ENCODE assay signal across 18 mouse cellular contexts in the genomic region with DNA sequence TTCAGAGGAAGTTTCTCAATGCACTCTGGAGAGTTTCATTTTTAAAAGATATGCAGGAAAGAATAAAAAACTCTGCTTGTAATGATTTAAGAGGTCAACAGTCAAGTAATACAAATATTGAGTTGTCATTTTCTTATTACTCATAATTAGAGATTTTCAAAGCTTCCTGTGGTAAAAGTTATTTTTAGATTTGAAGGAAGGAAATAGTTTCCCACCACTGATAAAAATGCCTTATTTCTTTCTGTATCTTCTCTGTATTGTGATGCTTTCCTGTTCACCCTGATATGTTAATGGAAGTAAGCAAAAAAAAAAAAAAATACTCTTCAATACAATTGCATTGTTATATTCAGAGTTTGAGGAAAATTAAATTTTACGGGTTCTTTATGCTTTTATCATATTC.
"Had no signal": no experiment of that assay in that cellular context is flagged by ENCODE, and none has a peak within 500 bp of the region (broad histone marks: within the 10 kb centered on the region; RNA-seq: fewer than 3 reads in every experiment).

No protein-coding gene starts in this region.

- H3K36me3 ChIP-seq: midbrain, embryonic 10.5 days; midbrain, embryonic 12.5 days; midbrain, embryonic 15.5 days; neural tube, embryonic 13.5 days; neural tube, embryonic 15.5 days had no signal

- ATAC-seq: midbrain, embryonic 15.5 days had no signal

- H3K4me3 ChIP-seq: midbrain, embryonic 10.5 days; midbrain, embryonic 12.5 days; midbrain, embryonic 15.5 days; myocyte; neural tube, embryonic 13.5 days; neural tube, embryonic 15.5 days had no signal

- H3K27me3 ChIP-seq: midbrain, embryonic 12.5 days; midbrain, embryonic 15.5 days; neural tube, embryonic 13.5 days; neural tube, embryonic 15.5 days had no signal

- H3K27ac ChIP-seq: midbrain, embryonic 10.5 days; midbrain, embryonic 12.5 days; midbrain, embryonic 15.5 days; neural tube, embryonic 13.5 days; neural tube, embryonic 15.5 days had no signal

- H3K9ac ChIP-seq: lung, embryonic 14.5 days; midbrain, embryonic 12.5 days; midbrain, embryonic 15.5 days; neural tube, embryonic 13.5 days; neural tube, embryonic 15.5 days had no signal

- H3K9me3 ChIP-seq: midbrain, embryonic 10.5 days; midbrain, embryonic 12.5 days; midbrain, embryonic 15.5 days; neural tube, embryonic 13.5 days; neural tube, embryonic 15.5 days had no signal

- H3K4me1 ChIP-seq: midbrain, embryonic 10.5 days; midbrain, embryonic 12.5 days; midbrain, embryonic 15.5 days; neural tube, embryonic 13.5 days; neural tube, embryonic 15.5 days had no signal

- DNase-seq: lung, adult 18-20 months; lung, embryonic 14.5 days; lung, postnatal 10 days; lung, postnatal 4 days; retina, postnatal 1 day; right cerebral cortex, adult 18-20 months; right cerebral cortex, postnatal 25 days; right cerebral cortex, postnatal 4 days; spleen, adult 18-20 months; thymus, adult 18-20 months; thymus, postnatal 14 days; thymus, postnatal 36 days had no signal

- H3K4me2 ChIP-seq: lung, embryonic 14.5 days; midbrain, embryonic 12.5 days; midbrain, embryonic 15.5 days; neural tube, embryonic 13.5 days; neural tube, embryonic 15.5 days had no signal
